Mouse (Mus musculus) cerebellum, postnatal 25 days (tissue): ENCODE measurements around the gene Ablim1.
A peak's percentile ranks its signal among the peaks of the same experiment; 100 is the strongest.

Source experiments
- DNase-seq, 2 experiments: peaks; one replicate each; pipeline ENCODE4 v3.0.0; 2021; ENCODE audit warnings: mixed read lengths in 2 of 2

Ablim1 gene

DNA sequence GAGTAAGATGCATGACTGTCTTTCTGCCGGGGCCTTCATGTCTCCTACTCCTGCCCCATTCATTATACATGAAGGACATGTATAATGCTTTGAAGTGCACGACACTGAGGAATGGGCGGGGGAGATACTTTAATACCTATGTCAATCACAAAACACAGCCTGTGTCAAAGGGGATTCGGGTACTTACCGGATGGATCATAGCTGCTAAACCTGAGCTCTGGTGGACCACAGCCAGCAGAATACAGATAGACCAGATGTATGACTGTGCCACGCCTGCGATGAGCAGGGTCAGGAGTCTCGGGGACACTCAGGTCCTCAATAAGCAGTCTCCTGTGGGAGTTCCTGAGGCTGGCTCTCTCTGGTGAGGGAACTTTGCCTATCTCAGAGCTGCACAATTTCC, 99.2 kb downstream of the Ablim1 start:
- DNase-seq = no peak

DNA sequence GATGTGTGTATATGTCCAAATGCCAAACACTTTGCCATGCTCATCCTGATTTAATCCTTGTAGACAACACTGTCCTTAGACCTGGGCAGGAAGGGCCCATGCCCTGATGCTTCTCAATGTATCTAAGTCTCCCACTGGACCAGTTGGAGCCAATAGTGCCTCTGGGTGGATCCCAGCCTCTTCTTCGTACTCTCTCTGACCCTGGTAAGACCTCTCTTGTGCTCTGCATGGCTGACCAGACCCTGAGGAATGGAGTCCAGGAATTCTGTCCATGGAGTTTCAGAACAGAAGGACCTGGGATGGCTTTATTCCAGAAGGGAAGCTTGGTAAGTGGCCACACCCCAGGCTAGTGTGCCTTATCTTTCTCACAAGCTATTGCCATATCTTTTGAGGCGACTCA, 102.3 kb downstream of the Ablim1 start:
- DNase-seq = no peak

DNA sequence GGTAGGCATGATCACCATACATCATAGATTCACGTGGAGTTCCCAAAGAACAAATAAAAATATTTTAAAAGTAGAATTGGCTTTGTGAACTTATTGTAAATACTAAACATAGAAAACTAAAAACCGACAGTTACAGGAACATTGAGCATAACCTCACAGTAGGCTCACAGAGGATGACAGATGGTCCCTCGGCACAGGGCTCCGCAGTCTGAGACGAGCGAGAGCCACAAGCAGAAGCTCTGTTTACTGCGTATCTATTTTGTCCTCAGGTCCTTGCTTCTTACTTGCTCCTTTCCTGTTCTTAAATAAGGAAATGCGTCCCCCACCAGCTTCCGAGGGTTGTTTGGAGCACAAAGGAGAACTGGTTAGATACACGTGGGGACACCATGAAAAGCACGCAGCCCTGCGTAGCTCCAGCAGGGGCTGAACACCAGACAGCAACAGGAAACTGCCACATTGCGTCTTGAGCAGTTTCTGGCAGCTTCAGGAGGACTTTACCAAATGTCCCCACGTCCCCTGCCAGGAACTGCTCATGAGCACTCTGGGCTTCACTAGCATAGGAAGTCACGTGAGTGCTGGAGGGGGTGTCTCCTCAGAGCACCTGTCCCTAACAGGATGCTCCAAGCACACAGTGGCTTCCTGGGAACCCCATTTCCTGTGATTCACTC, 103.1 kb downstream of the Ablim1 start:
- peak; percentile 92 to 94 for DNase-seq

DNA sequence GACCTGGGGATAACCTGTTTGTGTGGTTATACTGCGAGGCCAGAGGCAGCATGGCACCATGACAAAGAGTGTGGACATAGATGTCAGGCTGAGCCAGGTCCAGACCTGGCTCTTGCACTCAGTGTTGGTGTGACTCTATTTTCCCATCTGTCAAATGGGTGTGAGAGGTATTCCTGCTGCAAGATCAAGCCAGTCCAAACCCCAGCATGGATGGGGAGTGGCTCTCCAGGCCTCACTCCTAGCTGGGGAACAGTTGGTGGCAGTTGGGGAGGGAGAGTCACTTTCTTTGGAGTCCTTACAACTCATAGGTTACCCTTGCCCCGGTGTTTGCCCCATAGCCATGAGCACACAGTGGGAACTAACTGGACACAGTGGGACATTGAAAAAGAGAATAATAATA, 103.8 kb downstream of the Ablim1 start:
- DNase-seq = no peak

DNA sequence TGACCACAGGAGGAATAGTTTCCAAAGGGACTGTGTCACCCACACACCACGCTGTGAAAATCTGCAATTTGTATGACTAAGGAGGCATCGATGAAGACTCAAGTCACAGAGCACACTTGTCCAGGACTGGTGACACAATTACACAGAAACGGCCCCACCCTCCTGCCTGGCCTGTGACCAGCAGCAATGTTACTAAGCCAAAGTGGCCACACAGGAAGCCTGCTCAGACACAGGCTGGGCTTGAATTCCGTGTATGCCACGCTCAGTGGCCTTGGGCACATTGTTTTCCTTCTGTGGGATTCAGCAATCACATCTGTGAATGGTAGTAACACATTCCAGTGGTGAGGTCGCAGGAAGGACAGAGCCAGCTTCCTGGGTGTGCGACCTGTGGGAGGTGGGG, 110.6 kb downstream of the Ablim1 start:
- DNase-seq = peak; percentile 65 to 74

DNA sequence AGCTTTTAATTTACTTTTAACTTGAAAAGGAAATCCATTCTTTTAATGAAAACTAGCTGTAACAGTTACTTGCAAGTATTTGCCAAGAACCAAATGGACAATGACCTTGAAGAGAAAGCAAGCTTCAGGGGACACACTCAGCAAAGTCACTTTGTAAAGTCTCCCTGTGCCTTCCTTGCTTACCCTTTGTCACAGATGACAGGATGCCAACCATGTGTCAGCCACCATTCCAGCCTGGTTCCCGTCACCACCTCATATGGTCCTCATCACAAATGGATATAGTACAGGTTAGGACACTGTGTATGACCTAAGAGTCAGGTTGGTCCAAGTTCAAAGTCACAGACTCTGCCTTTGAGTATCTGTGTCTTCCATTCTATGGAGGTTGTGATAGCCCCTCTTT, 112.2 kb downstream of the Ablim1 start:
- no peak for DNase-seq

DNA sequence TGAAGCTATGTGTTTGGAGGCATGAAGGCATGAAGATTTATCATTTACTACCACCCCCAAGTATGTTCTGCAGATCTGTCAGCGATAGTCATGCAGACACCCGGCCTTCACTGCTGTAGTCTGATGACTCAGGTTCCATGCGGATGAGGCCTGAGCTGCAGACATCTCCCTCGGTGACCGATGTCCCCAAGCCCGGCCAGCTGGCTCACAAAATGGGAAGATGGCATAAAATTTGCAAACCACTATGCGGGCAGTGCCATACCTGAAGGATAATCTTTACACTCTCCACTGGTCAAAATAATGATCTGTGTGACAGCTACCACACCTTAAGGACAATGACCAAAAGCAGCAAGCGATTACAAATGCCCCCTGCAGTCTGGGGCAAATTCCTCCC, 113.6 kb downstream of the Ablim1 start:
- DNase-seq = peak; percentile 73 to 77

DNA sequence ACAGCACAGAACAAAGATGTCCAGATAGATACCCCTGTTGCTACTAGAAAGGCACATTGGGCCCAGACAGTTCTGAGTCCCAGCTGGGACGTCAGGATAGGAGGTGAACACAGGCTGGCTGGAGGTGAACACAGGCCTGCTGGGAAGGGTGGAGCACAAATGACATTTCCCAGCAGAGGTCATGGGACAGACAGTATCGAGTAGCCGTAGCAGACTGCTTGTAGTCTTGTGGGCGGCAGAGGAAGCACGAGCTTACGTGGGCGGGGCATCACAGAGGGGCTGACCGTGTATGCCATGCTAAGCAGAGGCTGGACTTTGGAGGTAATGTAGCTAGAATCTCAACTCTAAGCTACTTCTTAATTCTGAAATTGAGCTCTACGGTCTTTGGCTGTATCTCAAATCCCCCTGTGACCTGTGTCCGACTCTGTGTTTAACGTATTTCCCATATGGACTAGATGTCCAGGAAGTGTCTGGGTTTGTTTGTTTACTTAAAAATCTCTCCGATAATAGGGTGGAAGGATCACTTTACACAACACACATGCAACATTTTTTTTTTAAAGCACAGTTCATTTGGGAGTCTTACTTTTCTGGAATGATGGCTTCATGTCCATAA, 114.1 kb downstream of the Ablim1 start:
- no peak for DNase-seq

DNA sequence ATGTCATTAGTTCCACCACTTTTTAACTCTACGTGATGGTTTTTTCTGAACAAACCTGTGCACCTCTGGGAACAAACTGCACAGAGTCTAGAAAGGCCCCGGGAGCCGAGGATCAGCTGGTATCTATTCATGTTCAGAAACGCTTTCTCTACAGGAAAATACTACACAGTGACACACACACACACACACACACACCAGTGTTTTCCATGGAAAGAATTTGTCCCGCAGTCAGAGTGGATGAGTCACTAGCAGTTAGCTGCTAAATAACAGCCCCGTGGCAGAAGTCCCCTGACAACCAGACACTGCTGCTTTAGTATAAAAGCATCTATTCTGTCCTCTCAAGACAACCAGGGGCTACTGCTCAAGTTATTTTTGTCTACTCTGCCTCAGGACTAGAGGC, 115.4 kb downstream of the Ablim1 start:
- no peak for DNase-seq

DNA sequence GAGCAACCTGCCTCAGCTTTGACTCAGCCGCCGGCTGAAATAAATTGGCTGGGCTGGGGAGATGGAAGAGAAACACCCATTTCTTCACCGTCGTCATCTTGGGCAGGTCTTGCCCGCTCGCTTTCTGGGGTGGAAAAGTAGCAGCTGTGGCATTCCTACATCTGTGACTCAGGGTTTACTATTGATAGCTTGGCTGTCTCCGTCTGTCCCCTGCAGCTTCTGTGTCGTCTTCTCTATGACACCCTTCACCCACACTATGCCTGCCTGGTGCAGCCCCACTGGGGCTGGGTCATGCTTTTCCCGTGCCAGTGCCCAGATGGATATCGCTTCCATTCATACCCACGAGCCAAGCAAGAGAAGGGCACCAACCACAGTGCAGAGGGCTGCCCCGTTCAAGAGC, 116.2 kb downstream of the Ablim1 start:
- DNase-seq = peak; percentile 65 to 73

DNA sequence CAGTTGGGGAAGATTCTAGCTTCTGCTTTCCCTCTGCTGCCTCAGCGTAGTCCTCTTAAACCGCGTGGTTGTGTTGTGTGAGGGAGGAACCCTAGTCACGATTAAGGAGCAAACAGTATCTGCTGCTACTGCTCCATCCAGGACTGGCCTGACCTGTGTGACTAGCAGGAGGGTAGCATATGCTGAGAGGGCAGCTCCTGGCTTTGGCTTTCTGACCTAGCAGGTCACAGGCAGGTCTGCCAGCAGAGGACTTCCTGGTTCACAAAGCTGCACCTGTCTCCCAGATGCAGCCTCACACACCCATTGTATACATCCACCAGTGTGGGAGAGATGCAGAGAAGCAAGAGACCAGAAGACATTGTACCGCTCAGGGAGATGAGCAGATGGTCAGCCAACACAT, 116.7 kb downstream of the Ablim1 start:
- peak; percentile 55 to 68 for DNase-seq

DNA sequence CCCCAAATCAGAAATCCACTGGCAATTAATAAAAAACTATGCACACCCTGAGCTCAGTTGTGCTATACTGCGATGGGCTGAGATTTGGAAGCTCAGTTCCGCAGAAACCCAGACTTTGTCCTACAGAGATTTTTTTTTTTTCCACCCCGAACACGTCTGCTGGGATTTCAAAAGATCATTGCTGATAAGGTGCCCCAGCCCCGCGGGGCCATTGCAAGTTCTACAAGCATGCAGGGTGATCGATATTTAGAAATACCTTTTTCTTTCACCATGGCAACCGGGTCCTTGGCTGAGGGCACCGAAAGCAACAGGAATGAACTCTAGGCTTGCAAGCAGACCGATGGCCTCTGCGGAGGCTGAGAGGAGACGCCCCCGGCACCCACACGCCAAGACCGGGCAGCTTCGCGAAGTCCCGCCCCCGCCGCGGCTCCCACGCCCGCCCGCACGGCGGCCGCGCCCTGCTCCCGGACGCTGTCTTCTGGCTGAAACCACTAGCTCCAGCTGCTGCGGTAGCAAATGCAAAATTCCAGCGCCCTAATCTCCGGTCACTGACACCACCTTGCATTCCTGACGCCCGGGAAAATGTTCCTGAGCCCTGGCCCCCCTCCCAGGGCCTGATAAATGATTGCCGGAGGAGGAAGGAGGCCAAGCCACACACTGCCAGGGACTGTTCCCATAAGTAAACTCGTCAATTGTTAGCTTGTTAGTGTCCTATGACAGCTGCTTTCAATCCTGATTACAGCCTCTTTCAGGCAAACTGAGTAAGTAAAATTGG, 117.5 kb downstream of the Ablim1 start:
- DNase-seq = peak; percentile 84 to 86

DNA sequence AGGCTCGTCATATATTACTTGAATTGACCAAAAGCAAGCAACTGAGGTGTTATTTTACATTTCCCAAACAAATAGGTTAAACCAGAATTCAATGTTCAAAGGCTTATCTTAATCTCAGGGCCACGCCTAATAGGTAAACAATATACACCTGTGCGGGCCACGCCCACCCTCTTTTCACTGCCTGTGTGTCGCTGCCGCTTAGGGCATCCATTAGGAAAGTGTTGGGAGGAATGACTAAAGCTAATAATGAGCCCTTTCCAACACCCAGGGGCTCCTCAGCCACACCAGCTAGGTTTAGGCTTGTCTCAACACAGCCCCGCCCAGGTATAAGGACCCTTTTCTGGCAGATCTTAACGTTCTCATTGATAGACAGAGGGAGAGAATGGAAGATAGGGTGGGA, 118.1 kb downstream of the Ablim1 start:
- peak in 1 of 2 experiments; percentile 61 for DNase-seq

DNA sequence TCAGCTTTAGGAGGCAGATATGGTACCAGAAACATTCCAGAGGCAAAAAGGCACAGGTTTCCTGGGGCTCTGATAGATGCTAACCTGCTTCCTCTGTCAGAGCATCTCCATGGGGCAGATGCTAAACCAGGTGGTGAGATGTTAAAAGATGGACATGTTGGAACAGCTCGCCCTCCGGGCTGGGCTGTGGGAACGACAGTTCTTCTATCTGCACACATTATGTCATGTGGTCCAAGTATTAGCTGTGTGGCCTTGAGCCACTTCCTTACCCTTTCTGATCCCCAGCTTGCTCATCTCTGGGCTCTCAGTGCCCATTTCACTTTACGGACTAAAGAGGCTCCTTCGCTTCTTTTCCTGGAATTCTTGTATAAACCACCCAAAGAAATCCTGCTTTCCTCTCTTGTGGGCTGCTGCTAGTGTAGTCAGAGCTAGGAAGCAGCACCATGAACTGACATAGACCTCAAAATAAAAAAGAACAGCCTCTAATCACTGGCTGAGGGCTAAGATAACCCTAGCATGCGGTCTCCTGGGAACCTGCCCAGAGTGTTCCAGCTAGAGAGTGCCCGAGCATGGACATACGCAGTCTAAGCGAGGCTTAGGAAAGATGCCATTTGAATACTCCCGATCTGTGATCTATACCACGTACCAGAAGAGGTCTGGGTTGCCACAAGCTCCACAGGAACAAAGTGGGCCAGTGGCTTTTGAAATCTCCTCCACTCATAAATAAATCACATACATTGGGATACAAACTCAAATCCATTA, 119.4 kb downstream of the Ablim1 start:
- peak; percentile 65 to 70 for DNase-seq

DNA sequence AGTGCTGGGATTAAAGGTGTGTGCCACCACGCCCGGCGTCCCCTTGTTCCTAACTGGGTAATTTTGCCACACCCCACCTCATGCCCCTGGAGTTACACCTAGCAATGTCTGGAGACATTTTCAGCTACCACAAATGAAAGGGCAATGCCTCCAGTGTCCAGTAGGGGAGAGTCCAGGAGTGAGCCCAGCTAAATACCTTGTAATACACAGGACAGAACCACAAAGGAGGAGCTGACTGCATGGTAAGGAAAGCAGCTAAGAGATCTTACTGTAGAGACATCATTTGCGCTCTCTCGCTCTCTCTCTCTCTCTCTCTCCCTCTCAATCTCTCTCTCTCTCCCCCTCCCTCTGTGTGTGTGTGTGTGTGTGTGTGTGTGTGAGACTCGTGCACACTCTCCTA, 120.8 kb downstream of the Ablim1 start:
- peak; percentile 71 to 82 for DNase-seq

DNA sequence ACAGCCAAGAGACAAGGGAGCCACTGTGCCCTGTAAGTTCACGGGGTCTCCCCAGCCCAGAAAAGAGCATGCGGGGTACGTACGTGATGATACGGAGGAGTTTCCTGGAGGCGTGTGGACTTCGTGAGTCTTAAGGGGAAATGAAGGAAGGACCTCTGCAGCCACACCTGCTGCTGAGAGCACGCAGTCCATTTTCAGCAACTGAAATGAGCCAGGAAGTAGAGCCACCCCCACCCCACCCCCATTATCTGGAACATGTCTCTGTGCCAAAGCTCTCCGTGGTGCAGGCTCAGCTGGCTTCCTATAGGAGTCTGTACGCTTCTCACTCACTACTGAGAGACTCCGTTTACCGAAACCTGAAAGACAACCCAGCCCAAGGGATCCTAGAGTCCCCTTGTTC, 121.3 kb downstream of the Ablim1 start:
- no peak for DNase-seq

DNA sequence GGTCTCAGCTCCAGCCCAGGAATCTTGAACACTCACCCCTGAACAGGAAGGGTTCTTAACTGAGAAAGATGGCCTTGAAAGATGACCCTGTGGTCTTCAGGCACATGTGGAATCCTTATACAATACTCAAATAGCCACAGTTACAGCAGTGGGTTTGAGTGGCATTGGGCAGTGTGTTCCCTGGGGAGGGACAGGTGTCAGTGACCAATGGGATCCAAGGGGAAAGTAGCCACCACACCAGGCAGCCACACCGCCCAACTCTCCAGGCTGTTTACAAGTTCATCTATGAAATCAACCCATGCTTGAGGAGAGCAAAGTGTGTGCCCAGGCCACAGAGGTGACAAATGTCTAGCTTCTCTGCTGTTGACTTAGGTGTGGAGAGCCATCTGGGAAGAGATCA, 123.6 kb downstream of the Ablim1 start:
- no peak for DNase-seq

DNA sequence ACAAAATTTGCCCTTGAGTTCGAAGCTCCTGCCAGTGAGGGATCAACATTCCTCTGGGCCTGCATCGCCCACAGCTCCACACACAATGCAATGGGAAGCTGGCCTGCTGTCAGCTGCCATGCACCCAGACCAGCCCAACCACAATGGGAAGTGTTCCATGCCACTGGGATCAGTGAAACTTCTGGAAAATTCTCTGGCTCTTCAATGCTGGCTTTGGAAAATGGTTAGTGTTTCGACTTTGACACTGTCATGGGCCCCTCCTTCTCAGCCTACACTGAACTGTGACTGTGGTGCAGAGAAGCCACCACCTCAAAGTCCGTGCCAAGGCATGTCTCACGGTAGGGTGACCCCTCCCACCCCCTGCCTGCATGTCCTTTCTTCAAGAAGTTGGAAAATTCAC, 125.3 kb downstream of the Ablim1 start:
- no peak for DNase-seq

DNA sequence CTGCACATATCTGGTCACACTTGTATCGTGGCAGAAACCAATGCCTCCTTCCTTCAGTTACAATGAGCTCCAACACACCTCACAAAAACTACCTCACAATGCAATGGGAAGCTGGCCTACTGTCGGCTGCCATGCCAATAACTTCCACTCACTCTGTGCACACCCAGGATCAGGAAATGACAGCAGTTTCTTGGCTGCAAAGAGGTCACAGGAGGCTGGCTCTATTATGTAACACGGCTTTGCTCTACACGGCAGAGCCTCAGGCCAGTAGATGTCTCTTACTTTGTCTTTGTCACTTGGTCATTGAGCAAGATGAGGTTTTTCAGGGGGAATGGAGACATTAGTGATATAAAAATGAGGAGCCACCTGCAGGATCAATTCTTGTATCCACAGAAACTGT, 126.2 kb downstream of the Ablim1 start:
- DNase-seq = peak in 1 of 2 experiments; percentile 51

DNA sequence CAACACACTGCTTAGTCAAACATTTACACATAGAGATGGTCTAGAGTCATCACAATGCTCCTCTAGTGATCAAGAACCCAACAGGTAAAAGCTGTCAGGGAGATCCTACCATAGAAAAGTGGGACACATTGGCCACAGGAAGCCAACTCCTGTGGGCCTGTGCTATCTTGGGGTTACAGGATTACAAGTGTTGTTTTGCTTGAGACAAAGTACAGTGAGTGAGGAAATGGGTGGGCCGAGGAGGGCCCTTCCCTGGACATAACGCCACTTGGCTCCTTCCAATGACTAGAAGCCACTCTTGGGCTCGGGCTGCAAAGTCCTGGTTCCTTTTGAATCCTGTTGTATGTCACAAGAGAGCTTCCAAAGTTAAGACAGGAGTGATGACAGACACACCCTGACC, 129.7 kb downstream of the Ablim1 start:
- no peak for DNase-seq

DNA sequence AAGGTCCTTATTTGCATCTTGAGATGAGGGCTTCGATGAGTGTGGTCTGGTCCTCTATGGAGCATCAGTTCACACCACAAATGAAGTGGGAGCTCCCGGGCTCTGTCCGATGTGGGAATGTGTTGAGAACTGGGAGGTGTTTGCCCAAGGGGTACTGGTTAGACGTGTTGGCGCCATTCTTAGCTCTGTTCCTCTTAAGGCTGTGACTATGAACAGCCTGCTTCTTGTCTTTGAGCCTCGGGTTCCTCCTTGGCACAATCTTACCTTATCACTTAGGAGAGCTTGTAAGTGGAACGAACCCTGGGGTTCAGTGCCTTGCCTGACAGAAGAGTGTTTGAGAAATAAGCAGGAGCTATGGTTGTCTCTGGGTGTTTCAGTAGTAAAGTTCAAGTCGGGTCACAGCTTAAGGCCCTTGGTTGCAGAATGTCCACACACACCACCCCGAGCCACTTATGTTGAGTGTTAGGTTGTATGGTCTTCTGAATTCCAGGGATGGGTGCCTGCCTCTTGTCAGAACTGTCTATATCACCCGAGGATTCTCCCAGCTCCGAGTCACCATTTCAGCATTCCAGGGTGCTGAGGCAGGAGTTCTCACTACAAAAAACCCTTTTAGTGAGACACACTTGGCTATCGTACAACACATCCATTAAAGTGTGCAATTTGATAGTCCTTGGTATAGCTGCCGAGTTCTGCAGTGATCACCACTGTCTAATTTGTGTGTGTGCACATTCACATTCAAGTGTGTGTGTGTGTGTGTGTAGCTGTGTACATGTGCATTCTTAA, 131.6 kb downstream of the Ablim1 start:
- no peak for DNase-seq

DNA sequence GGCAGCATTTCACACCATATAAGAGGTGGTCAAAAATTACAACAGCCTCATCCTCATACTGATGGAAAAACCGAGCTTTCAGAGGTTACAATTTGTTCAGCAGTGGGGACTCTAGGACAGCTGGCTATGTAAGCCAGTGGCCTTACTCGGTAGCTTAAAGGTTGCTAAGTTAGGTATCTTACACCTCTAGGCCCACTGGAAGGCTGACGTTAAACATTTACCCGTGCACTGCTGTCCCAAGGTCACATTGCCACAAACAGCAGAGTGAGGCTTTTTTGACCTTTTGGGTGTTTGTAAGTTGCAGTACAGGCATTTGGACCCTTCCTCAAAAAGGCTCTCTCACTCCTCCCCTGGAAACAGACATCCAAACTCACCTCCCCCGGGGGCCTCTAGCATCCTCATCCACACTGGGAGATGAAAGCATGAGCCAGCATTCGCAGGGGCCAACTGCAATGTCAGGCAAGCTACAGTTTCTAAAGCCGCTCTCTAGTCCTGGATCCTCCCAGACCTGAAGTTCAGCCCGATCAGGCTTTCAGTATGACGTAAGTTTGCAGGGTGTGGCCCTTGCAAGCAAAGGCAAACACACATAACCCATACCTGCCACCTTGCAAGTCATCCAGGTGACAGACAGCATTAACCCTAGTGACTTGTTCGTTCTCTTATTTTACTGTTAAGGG, 132.7 kb downstream of the Ablim1 start:
- DNase-seq = no peak
